Mouse (Mus musculus) heart, embryonic 15.5 days (tissue): Measurements from ENCODE around the gene Csnk1d. TPM values are rescaled to one million over a fixed set of nuclear protein-coding genes. Genes with fewer than 3 reads are reported as not detected.

Experiments
- ATAC-seq: fragments of 200-750 bp; cut with Nextera tagmentation; replicated peaks from 2 replicates; pipeline ENCODE4 v1.8.0; 2017; ENCODE audit warnings: low read depth, moderate TSS enrichment; ENCODE audit not compliant: insufficient number of reproducible peaks, insufficient read depth, low FRiP score
- H3K27ac ChIP-seq: fragments of 300-500 bp; sonication (generic); 2 replicates; pipeline ENCODE4 v1.5.1; 2015; ENCODE audit warnings: mild to moderate bottlenecking, inconsistent platforms
- H3K27me3 ChIP-seq: fragments of 300-500 bp; sonication (generic); 2 replicates; pipeline ENCODE4 v1.6.1; 2015; ENCODE audit warnings: inconsistent platforms
- H3K36me3 ChIP-seq: fragments of 300-500 bp; sonication (generic); 2 replicates; pipeline ENCODE4 v1.6.1; 2015; ENCODE audit warnings: mild to moderate bottlenecking, inconsistent platforms
- H3K4me1 ChIP-seq: fragments of 300-500 bp; sonication (generic); replicated peaks from 2 replicates; pipeline ENCODE4 v1.6.1; 2015; ENCODE audit warnings: inconsistent platforms
- H3K4me2 ChIP-seq: fragments of 300-500 bp; sonication (generic); 2 replicates; pipeline ENCODE4 v1.6.1; 2015; ENCODE audit warnings: inconsistent platforms, mild to moderate bottlenecking, moderate library complexity
- H3K4me3 ChIP-seq: fragments of 300-500 bp; sonication (generic); 2 replicates; pipeline ENCODE4 v1.5.1; 2015; ENCODE audit warnings: mild to moderate bottlenecking, inconsistent platforms
- H3K9ac ChIP-seq: fragments of 300-500 bp; sonication (generic); 2 replicates; pipeline ENCODE4 v1.6.1; 2015; ENCODE audit warnings: mild to moderate bottlenecking, inconsistent platforms
- H3K9me3 ChIP-seq: fragments of 300-500 bp; sonication (generic); replicated peaks from 2 replicates; pipeline ENCODE4 v1.6.1; 2016; ENCODE audit warnings: inconsistent platforms
- WGBS: fragments of 180-500 bp; shearing (Covaris S2); methylation state at CpG from one replicate; pipeline ENCODE4 v1.1.7; 2015; ENCODE audit warnings: mixed read lengths; 5-methylcytosine and 5-hydroxymethylcytosine counted together
- polyA plus RNA-seq: library from polyadenylated mRNA; unstranded; fragments of >200 nt; fragmentation: Nextera tagmentation; extraction: Ambion mirVana; gene quantifications from 2 replicates; pipeline ENCODE4 v1.2.1, GENCODE M21; 2015

The Csnk1d gene
- polyA plus RNA-seq = 59.5 and 79.0 TPM in 2 replicates

- ATAC-seq = peak; percentile 88
- Histone ChIP-seq H3K4me2 (peak within 1 kb of the TSS; percentile 69), H3K4me1 (peaks cover 54% of the 10 kb centered on the region), H3K9me3 (no peaks in the 10 kb centered on the region), H3K27ac (peak within 1 kb of the TSS; percentile 96), H3K36me3 (peaks cover 1% of the 10 kb centered on the region; the same call in 1 of the 2 replicates), H3K27me3 (no peaks in the 10 kb centered on the region), H3K9ac (peak within 1 kb of the TSS; percentile 100), H3K4me3 (peak within 1 kb of the TSS; percentile 96)
- WGBS = under 1% methylated on average over 58 of the region's 59 CpGs
Measured at GRCm38 (mm10) chr11:120990951-120991526, at the start of gene Csnk1d. Csnk1d (minus strand) TSS chr11:120991330.

- Histone ChIP-seq H3K27me3 (peaks cover 44% of the 10 kb centered on the region), H3K27ac (no peak within 1 kb of the TSS), H3K4me3 (no peak within 1 kb of the TSS)
Measured at GRCm38 (mm10) chr11:121039302-121039701, 48.2 kb upstream of the Csnk1d start, which contains the start of gene Cd7. Cd7 (minus strand) TSS chr11:121039418.

GRCm38 (mm10) chr11:121038366-121039240 is 47.5 kb upstream of the Csnk1d start:
- Histone ChIP-seq H3K4me2 (no peak overlapping the region; the same call in 1 of the 2 replicates), H3K36me3 (no peaks in the 10 kb centered on the region), H3K27me3 (peaks cover 39% of the 10 kb centered on the region), H3K4me3 (no peak overlapping the region), H3K9me3 (no peaks in the 10 kb centered on the region), H3K9ac (no peak overlapping the region), H3K4me1 (no peaks in the 10 kb centered on the region), H3K27ac (no peak overlapping the region)
- ATAC-seq = no peak
- WGBS = 81% methylated on average over 11 of the region's 11 CpGs

More at GRCm38 (mm10) chr11:121039302-121039701, 48.2 kb upstream of the Csnk1d start, which contains the start of gene Cd7:
- no peaks in the 10 kb centered on the region for H3K9me3 ChIP-seq
- H3K9ac ChIP-seq = no peak within 1 kb of the TSS
- H3K4me1 ChIP-seq = no peaks in the 10 kb centered on the region
- ATAC-seq = no peak
- H3K36me3 ChIP-seq = no peaks in the 10 kb centered on the region
- H3K4me2 ChIP-seq = no peak within 1 kb of the TSS; the same call in 1 of the 2 replicates
- 62% methylated on average over 5 of the region's 5 CpGs for WGBS

GRCm38 (mm10) chr11:121033118-121033517 is 42.0 kb upstream of the Csnk1d start:
- Histone ChIP-seq H3K9me3 (no peaks in the 10 kb centered on the region), H3K4me3 (no peak overlapping the region), H3K27ac (no peak overlapping the region), H3K27me3 (peaks cover 18% of the 10 kb centered on the region), H3K9ac (no peak overlapping the region), H3K4me1 (no peaks in the 10 kb centered on the region), H3K4me2 (no peak overlapping the region), H3K36me3 (no peaks in the 10 kb centered on the region)
- WGBS = 69% methylated on average over 5 of the region's 5 CpGs
- no peak for ATAC-seq

GRCm38 (mm10) chr11:121027259-121027658 is 36.1 kb upstream of the Csnk1d start:
- H3K27me3 ChIP-seq = 0 out of 2 replicates have a peak, but pooled peaks cover 5% of the 10 kb centered on the region
- H3K4me2 ChIP-seq = no peak overlapping the region
- H3K4me3 ChIP-seq = no peak overlapping the region
- no peak overlapping the region for H3K9ac ChIP-seq
- H3K4me1 ChIP-seq = no peaks in the 10 kb centered on the region
- no peak overlapping the region for H3K27ac ChIP-seq
- H3K9me3 ChIP-seq = no peaks in the 10 kb centered on the region
- WGBS = 76% methylated on average over 7 of the region's 7 CpGs
- no peak for ATAC-seq
- no peaks in the 10 kb centered on the region for H3K36me3 ChIP-seq

- H3K36me3 ChIP-seq = no peaks in the 10 kb centered on the region
- H3K27me3 ChIP-seq = 0 out of 2 replicates have a peak, but pooled peaks cover 4% of the 10 kb centered on the region
- no peak for ATAC-seq
- H3K27ac ChIP-seq = no peak overlapping the region
- H3K9ac ChIP-seq = no peak overlapping the region
- H3K9me3 ChIP-seq = no peaks in the 10 kb centered on the region
- no peak overlapping the region for H3K4me3 ChIP-seq
- H3K4me1 ChIP-seq = no peaks in the 10 kb centered on the region
- 35% methylated on average over 6 of the region's 6 CpGs for WGBS
- H3K4me2 ChIP-seq = no peak overlapping the region
Measured at GRCm38 (mm10) chr11:121024163-121024562, 33.0 kb upstream of the Csnk1d start.

- Histone ChIP-seq H3K9ac (no peak overlapping the region), H3K36me3 (no peaks in the 10 kb centered on the region), H3K4me1 (peaks cover 10% of the 10 kb centered on the region), H3K27me3 (no peaks in the 10 kb centered on the region), H3K4me2 (no peak overlapping the region), H3K9me3 (no peaks in the 10 kb centered on the region), H3K27ac (no peak overlapping the region), H3K4me3 (no peak overlapping the region)
- 75% methylated on average over 5 of the region's 5 CpGs for WGBS
- ATAC-seq = no peak
Measured at GRCm38 (mm10) chr11:121019501-121019900, 28.4 kb upstream of the Csnk1d start.

- H3K9me3 ChIP-seq = no peaks in the 10 kb centered on the region
- H3K9ac ChIP-seq = no peak overlapping the region
- no peaks in the 10 kb centered on the region for H3K27me3 ChIP-seq
- H3K36me3 ChIP-seq = no peaks in the 10 kb centered on the region
- WGBS = 30% methylated on average over 3 of the region's 3 CpGs
- peaks cover 10% of the 10 kb centered on the region for H3K4me1 ChIP-seq
- no peak overlapping the region for H3K4me2 ChIP-seq
- H3K4me3 ChIP-seq = no peak overlapping the region
- peak; percentile 68; the same call in 1 of the 2 replicates for ATAC-seq
- H3K27ac ChIP-seq = no peak overlapping the region
Measured at GRCm38 (mm10) chr11:121017703-121018102, 26.6 kb upstream of the Csnk1d start.

GRCm38 (mm10) chr11:121015472-121015871 is 24.3 kb upstream of the Csnk1d start:
- no peaks in the 10 kb centered on the region for H3K9me3 ChIP-seq
- no peak overlapping the region for H3K4me3 ChIP-seq
- no peaks in the 10 kb centered on the region for H3K36me3 ChIP-seq
- 37% methylated on average over 6 of the region's 6 CpGs for WGBS
- 0 out of 2 replicates have a peak overlapping the region, but pooled peaks have one; percentile 64 for H3K4me2 ChIP-seq
- no peak overlapping the region for H3K9ac ChIP-seq
- H3K27me3 ChIP-seq = no peaks in the 10 kb centered on the region
- peak overlapping the region; percentile 51 for H3K27ac ChIP-seq
- peaks cover 10% of the 10 kb centered on the region for H3K4me1 ChIP-seq
- no peak for ATAC-seq

- WGBS = 35% methylated on average over 19 of the region's 19 CpGs
- no peaks in the 10 kb centered on the region for H3K27me3 ChIP-seq
- peak overlapping the region; percentile 36 for H3K4me3 ChIP-seq
- H3K36me3 ChIP-seq = no peaks in the 10 kb centered on the region
- peak; percentile 31; the same call in 1 of the 2 replicates for ATAC-seq
- no peaks in the 10 kb centered on the region for H3K9me3 ChIP-seq
- H3K27ac ChIP-seq = peak overlapping the region; percentile 43; the same call in 1 of the 2 replicates
- H3K4me2 ChIP-seq = peak overlapping the region; percentile 64
- H3K9ac ChIP-seq = 0 out of 2 replicates have a peak overlapping the region, but pooled peaks have one; percentile 33
- peaks cover 10% of the 10 kb centered on the region for H3K4me1 ChIP-seq
Measured at GRCm38 (mm10) chr11:121014896-121015300, 23.8 kb upstream of the Csnk1d start.

- Histone ChIP-seq H3K4me3 (no peak overlapping the region), H3K36me3 (no peaks in the 10 kb centered on the region), H3K9me3 (no peaks in the 10 kb centered on the region), H3K27ac (no peak overlapping the region), H3K27me3 (no peaks in the 10 kb centered on the region), H3K4me1 (peaks cover 10% of the 10 kb centered on the region), H3K4me2 (no peak overlapping the region), H3K9ac (no peak overlapping the region)
- WGBS = 77% methylated on average over 7 of the region's 7 CpGs
- no peak for ATAC-seq
Measured at GRCm38 (mm10) chr11:121013656-121014055, 22.5 kb upstream of the Csnk1d start.
